Mouse (Mus musculus): ENCODE data around the gene Tor3a.

DNA sequence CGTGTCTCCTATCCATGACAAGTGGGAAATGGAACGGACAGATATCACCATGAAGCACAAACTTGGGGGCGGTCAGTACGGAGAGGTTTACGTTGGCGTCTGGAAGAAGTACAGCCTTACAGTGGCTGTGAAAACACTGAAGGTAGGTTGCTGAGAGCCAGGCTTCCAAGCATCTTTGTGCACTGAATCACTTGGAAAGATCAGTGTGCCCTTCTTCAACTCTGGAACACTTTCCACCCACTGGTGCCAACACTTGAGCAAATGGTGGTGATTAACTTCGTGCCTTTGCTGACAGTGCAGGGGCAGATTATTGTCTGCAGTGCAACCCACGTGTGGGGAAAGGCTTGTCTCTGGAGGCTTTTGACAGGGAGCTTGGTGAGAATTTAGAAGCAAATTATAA, 44.2 kb downstream of the Tor3a start:
- no peak for TF ChIP-seq CTCF (IDR thresholded peaks at IDR 0.05; ENCODE audit: extremely low read depth, insufficient read depth, low read length)
- no peak for TF ChIP-seq POLR2A (IDR thresholded peaks at IDR 0.05; ENCODE audit: extremely low read depth, insufficient read depth, low read length)
